Mouse (Mus musculus) small intestine, adult 2 months (tissue): ENCODE data around the gene Itga9.

Experiments
- CTCF ChIP-seq: fragments of 200-500 bp; IDR thresholded peaks from 2 replicates; pipeline ENCODE4 v1.5.1; 2012; ENCODE audit warnings: low read depth, mild to moderate bottlenecking, control low read depth, inconsistent platforms, low read length, moderate library complexity, mixed read lengths; ENCODE audit not compliant: insufficient replicate concordance, insufficient read length; ENCODE audit errors: extremely low read depth
- POLR2A ChIP-seq: fragments of 200-500 bp; IDR thresholded peaks from 2 replicates; pipeline ENCODE4 v1.6.1; 2012; ENCODE audit warnings: low read depth, mild to moderate bottlenecking, control low read depth, inconsistent platforms, low read length, moderate library complexity

- no peak for TF ChIP-seq POLR2A
- no peak for TF ChIP-seq CTCF
Measured at GRCm38 (mm10) chr9:118895101-118895500, 288.6 kb downstream of the Itga9 start.
